Mouse (Mus musculus) midbrain, embryonic 15.5 days (tissue): ENCODE data around the gene Polr3g. TPM values are rescaled to one million over a fixed set of nuclear protein-coding genes. Genes with fewer than 3 reads are reported as not detected.
"Not testable (repeated sequence)": the region's sequence is repeated elsewhere in the genome, so short reads cannot be mapped to it uniquely, and the experiment has no call there.

Experiments
- ATAC-seq: fragments of 200-750 bp; cut with Nextera tagmentation; replicated peaks from 2 replicates; pipeline ENCODE4 v1.8.0; 2017; ENCODE audit warnings: moderate TSS enrichment
- H3K27ac ChIP-seq: fragments of 300-500 bp; sonication (generic); 2 replicates; pipeline ENCODE4 v1.5.1; 2015; ENCODE audit warnings: mild to moderate bottlenecking, inconsistent platforms
- H3K27me3 ChIP-seq: fragments of 300-500 bp; sonication (generic); replicated peaks from 2 replicates; pipeline ENCODE4 v1.6.1; 2015; ENCODE audit warnings: inconsistent platforms
- H3K36me3 ChIP-seq: fragments of 300-500 bp; sonication (generic); replicated peaks from 2 replicates; pipeline ENCODE4 v1.6.1; 2015; ENCODE audit warnings: inconsistent platforms
- H3K4me1 ChIP-seq: fragments of 300-500 bp; sonication (generic); 2 replicates; pipeline ENCODE4 v1.6.1; 2015; ENCODE audit warnings: inconsistent platforms
- H3K4me2 ChIP-seq: fragments of 300-500 bp; sonication (generic); 2 replicates; pipeline ENCODE4 v1.6.1; 2015; ENCODE audit warnings: inconsistent platforms, mild to moderate bottlenecking, moderate library complexity
- H3K4me3 ChIP-seq: fragments of 300-500 bp; sonication (generic); 2 replicates; pipeline ENCODE4 v1.5.1; 2015; ENCODE audit warnings: mild to moderate bottlenecking, inconsistent platforms
- H3K9ac ChIP-seq: fragments of 300-500 bp; sonication (generic); 2 replicates; pipeline ENCODE4 v1.6.1; 2015; ENCODE audit warnings: mild to moderate bottlenecking, inconsistent platforms
- H3K9me3 ChIP-seq: fragments of 300-500 bp; sonication (generic); 2 replicates; pipeline ENCODE4 v1.6.1; 2016; ENCODE audit warnings: inconsistent platforms
- WGBS: fragments of 180-500 bp; shearing (Covaris S2); methylation state at CpG from one replicate; pipeline ENCODE4 v1.1.7; 2015; ENCODE audit warnings: mixed read lengths; 5-methylcytosine and 5-hydroxymethylcytosine counted together
- polyA plus RNA-seq: library from polyadenylated mRNA; unstranded; fragments of >200 nt; fragmentation: Nextera tagmentation; extraction: Ambion mirVana; gene quantifications from 2 replicates; pipeline ENCODE4 v1.2.1, GENCODE M21; 2015

The Polr3g gene
- polyA plus RNA-seq, 1 experiment from 2014 or later, result 5.0 TPM

GRCm38 (mm10) chr13:81644047-81644565 is 66.7 kb downstream of the Polr3g start:
- Histone ChIP-seq H3K9ac (no peak overlapping the region), H3K36me3 (no peaks in the 10 kb centered on the region), H3K27me3 (no peaks in the 10 kb centered on the region), H3K4me2 (no peak overlapping the region), H3K4me3 (no peak overlapping the region), H3K27ac (no peak overlapping the region), H3K9me3 (no peaks in the 10 kb centered on the region), H3K4me1 (peaks cover 12% of the 10 kb centered on the region; the same call in 1 of the 2 replicates)
- WGBS, result 88% methylated on average over 11 of the region's 11 CpGs
- no peak for ATAC-seq

- peak; percentile 44 for ATAC-seq
- no peak overlapping the region for H3K4me3 ChIP-seq
- H3K27ac ChIP-seq, result no peak overlapping the region
- no peaks in the 10 kb centered on the region for H3K9me3 ChIP-seq
- H3K36me3 ChIP-seq, result no peaks in the 10 kb centered on the region
- no peak overlapping the region for H3K4me2 ChIP-seq
- H3K4me1 ChIP-seq, result peaks cover 12% of the 10 kb centered on the region; the same call in 1 of the 2 replicates
- no peak overlapping the region for H3K9ac ChIP-seq
- no peaks in the 10 kb centered on the region for H3K27me3 ChIP-seq
- 43% methylated on average over 7 of the region's 7 CpGs for WGBS
Observed at GRCm38 (mm10) chr13:81642491-81643149, 68.2 kb downstream of the Polr3g start.

- Histone ChIP-seq H3K4me3 (peak overlapping the region; percentile 15; the same call in 1 of the 2 replicates), H3K4me1 (peaks cover 12% of the 10 kb centered on the region; the same call in 1 of the 2 replicates), H3K9ac (peak overlapping the region; percentile 22; the same call in 1 of the 2 replicates), H3K27ac (peak overlapping the region; percentile 60), H3K36me3 (no peaks in the 10 kb centered on the region), H3K4me2 (peak overlapping the region; percentile 50), H3K27me3 (no peaks in the 10 kb centered on the region), H3K9me3 (no peaks in the 10 kb centered on the region)
- ATAC-seq, result peak; percentile 81
- 1% methylated on average over 8 of the region's 8 CpGs for WGBS
Observed at GRCm38 (mm10) chr13:81641289-81642045, 69.3 kb downstream of the Polr3g start.

- Histone ChIP-seq H3K4me1 (peaks cover 12% of the 10 kb centered on the region; the same call in 1 of the 2 replicates), H3K9ac (no peak overlapping the region; the same call in 1 of the 2 replicates), H3K27ac (0 out of 2 replicates have a peak overlapping the region, but pooled peaks have one; percentile 60), H3K4me2 (0 out of 2 replicates have a peak overlapping the region, but pooled peaks have one; percentile 50), H3K9me3 (no peaks in the 10 kb centered on the region), H3K27me3 (no peaks in the 10 kb centered on the region), H3K4me3 (no peak overlapping the region), H3K36me3 (no peaks in the 10 kb centered on the region)
- WGBS, result 42% methylated on average over 6 of the region's 6 CpGs
- ATAC-seq, result 0 out of 2 replicates have a peak, but pooled peaks have one; percentile 19
Observed at GRCm38 (mm10) chr13:81640881-81641280, 69.9 kb downstream of the Polr3g start.

- H3K4me2 ChIP-seq, result no peak overlapping the region
- H3K4me3 ChIP-seq, result no peak overlapping the region
- no peak overlapping the region for H3K27ac ChIP-seq
- H3K9ac ChIP-seq, result no peak overlapping the region
- no peaks in the 10 kb centered on the region for H3K36me3 ChIP-seq
- no peak for ATAC-seq
- H3K9me3 ChIP-seq, result no peaks in the 10 kb centered on the region
- no peaks in the 10 kb centered on the region for H3K27me3 ChIP-seq
- peaks cover 12% of the 10 kb centered on the region; the same call in 1 of the 2 replicates for H3K4me1 ChIP-seq
- 10% methylated on average over 4 of the region's 4 CpGs for WGBS
Observed at GRCm38 (mm10) chr13:81639624-81640023, 71.2 kb downstream of the Polr3g start.

GRCm38 (mm10) chr13:81632720-81633415 is 77.9 kb downstream of the Polr3g start, which contains the start of gene Adgrv1:
TSS of gene Adgrv1 (minus strand) at chr13:81633154.
- H3K9ac ChIP-seq, result peak within 1 kb of the TSS; percentile 51
- H3K9me3 ChIP-seq, result no peaks in the 10 kb centered on the region
- no peak within 1 kb of the TSS for H3K27ac ChIP-seq
- no peaks in the 10 kb centered on the region; the same call in 1 of the 2 replicates for H3K27me3 ChIP-seq
- H3K4me2 ChIP-seq, result peak within 1 kb of the TSS; percentile 88
- H3K4me1 ChIP-seq, result peaks cover 16% of the 10 kb centered on the region
- under 1% methylated on average over 42 of the region's 42 CpGs for whole genome bisulfite sequencing
- ATAC-seq, result peak; percentile 99
- H3K36me3 ChIP-seq, result no peaks in the 10 kb centered on the region
- H3K4me3 ChIP-seq, result peak within 1 kb of the TSS; percentile 53

- no peaks in the 10 kb centered on the region; the same call in 1 of the 2 replicates for H3K27me3 ChIP-seq
- no peak overlapping the region for H3K9ac ChIP-seq
- no peak overlapping the region for H3K27ac ChIP-seq
- H3K4me3 ChIP-seq, result no peak overlapping the region
- H3K9me3 ChIP-seq, result no peaks in the 10 kb centered on the region
- no peaks in the 10 kb centered on the region for H3K36me3 ChIP-seq
- H3K4me1 ChIP-seq, result peaks cover 16% of the 10 kb centered on the region
- WGBS, result 11% methylated on average over 5 of the region's 5 CpGs
- no peak overlapping the region for H3K4me2 ChIP-seq
- no peak for ATAC-seq
Observed at GRCm38 (mm10) chr13:81630566-81630965, 80.2 kb downstream of the Polr3g start.

GRCm38 (mm10) chr13:81629395-81629794 is 81.4 kb downstream of the Polr3g start:
- no peaks in the 10 kb centered on the region for H3K9me3 ChIP-seq
- no peak overlapping the region for H3K4me2 ChIP-seq
- 18% methylated on average over 3 of the region's 3 CpGs for WGBS
- H3K27ac ChIP-seq, result 0 out of 2 replicates have a peak overlapping the region, but pooled peaks have one; percentile 25
- H3K27me3 ChIP-seq, result no peaks in the 10 kb centered on the region; the same call in 1 of the 2 replicates
- no peak overlapping the region for H3K4me3 ChIP-seq
- H3K9ac ChIP-seq, result no peak overlapping the region
- no peak for ATAC-seq
- peaks cover 16% of the 10 kb centered on the region for H3K4me1 ChIP-seq
- no peaks in the 10 kb centered on the region for H3K36me3 ChIP-seq

GRCm38 (mm10) chr13:81628631-81629190 is 82.1 kb downstream of the Polr3g start:
- H3K9ac ChIP-seq, result no peak overlapping the region
- H3K36me3 ChIP-seq, result no peaks in the 10 kb centered on the region
- no peaks in the 10 kb centered on the region for H3K27me3 ChIP-seq
- peaks cover 16% of the 10 kb centered on the region for H3K4me1 ChIP-seq
- no peaks in the 10 kb centered on the region for H3K9me3 ChIP-seq
- H3K4me3 ChIP-seq, result no peak overlapping the region
- 10% methylated on average over 2 of the region's 2 CpGs for WGBS
- H3K4me2 ChIP-seq, result no peak overlapping the region
- H3K27ac ChIP-seq, result peak overlapping the region; percentile 25; the same call in 1 of the 2 replicates
- ATAC-seq, result no peak

- 53% methylated on average over 1 of the region's 1 CpGs for WGBS
- not testable (repeated sequence) for ATAC-seq
Observed at GRCm38 (mm10) chr13:81627861-81628260, 83.0 kb downstream of the Polr3g start.

More at GRCm38 (mm10) chr13:81627861-81628260, 83.0 kb downstream of the Polr3g start:
- H3K27ac ChIP-seq, result 0 out of 2 replicates have a peak overlapping the region, but pooled peaks have one; percentile 17
- H3K4me3 ChIP-seq, H3K4me2 ChIP-seq, H3K9me3 ChIP-seq, H3K9ac ChIP-seq, H3K27me3 ChIP-seq, H3K36me3 ChIP-seq: not testable (repeated sequence)
- peaks cover 12% of the 10 kb centered on the region for H3K4me1 ChIP-seq
